Mouse (Mus musculus): ENCODE results near the gene Msantd1.

- TF ChIP-seq CTCF (conservative IDR thresholded peaks at IDR 0.05; ENCODE audit: insufficient read depth, insufficient read length, low read depth, low read length) (no peak), POLR2A (IDR thresholded peaks at IDR 0.05; ENCODE audit: low read depth, low read length) (no peak)
Observed at GRCm38 (mm10) chr5:34931091-34931490, 23.3 kb downstream of the Msantd1 start.

All from kidney, adult 2 months (tissue).